Mouse (Mus musculus) cerebellum, adult 9-10 months (tissue): ENCODE measurements around the gene Cdkl1.

Experiments
- DNase-seq: peaks from one replicate; pipeline ENCODE4 v3.0.0; 2022

Gene Cdkl1

DNA sequence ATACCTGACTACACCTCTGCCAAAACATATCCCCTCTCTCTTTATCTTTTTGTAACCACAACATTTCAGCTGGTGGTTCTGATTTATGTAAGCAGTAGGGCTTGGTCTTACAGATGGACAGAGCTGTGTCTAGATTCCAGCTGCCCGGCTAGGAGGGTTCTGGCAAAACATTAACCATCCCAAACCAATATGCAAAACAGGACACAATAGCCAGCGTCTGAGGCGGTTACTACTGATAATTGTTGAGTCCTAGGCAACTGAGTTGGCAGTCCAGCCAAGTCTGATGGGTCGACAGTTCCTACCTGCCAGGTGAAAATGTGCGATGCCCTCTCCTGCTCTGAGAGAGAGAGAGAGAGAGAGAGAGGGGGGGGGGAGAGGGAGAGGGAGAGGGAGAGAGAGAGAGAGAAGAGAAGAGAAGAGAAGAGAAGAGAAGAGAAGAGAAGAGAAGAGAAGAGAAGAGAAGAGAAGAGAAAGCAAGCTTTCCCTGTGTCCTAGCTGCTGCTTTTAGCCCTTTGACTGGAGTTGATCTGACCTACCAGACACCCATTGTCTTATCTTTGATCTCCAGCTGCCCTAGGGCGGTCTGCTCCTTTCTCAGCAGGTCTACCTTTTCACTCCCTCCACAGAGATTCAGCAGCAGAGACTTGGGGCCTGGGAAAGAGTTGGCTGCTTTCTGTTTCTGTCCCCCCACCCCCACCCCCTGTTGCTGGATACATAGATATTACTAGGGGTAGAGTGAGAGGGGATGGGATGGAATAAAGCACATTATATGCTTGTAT is 7.6 kb downstream of the Cdkl1 start:
- no peak for DNase-seq

DNA sequence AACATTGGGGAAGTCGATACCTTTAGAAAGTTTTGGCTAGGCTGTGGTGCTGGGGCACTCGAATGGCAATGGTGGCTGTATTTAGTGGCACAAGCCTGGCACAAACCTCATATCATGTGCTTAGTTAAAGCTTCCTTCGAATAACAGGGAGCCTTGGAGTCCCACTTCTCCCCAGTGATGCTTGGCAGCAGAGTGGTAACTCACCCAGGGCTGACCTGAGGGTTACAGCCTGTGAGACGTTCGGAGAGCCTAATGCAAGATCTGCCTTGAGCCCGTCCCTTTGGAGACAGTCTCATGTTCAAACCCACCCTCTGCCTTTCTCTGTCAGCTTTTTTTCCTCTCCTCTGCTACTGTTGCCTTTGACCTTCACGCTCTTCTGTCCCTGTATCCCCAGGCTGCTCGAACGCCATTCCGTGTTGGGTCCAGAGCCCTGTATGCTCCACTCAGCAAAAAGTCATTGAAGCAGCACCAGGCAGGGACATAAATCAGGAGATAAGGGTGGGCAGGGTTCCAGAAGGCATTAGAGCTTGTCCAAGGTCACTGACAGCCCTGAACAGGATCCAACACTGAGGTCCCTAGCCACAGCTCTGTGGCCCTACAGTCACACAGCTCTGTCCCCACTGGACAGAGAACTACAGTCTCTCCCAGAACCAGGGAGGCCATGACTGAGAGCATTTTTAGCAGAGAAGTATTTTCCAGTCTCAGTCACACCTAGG is 9.0 kb downstream of the Cdkl1 start:
- DNase-seq, result no peak

DNA sequence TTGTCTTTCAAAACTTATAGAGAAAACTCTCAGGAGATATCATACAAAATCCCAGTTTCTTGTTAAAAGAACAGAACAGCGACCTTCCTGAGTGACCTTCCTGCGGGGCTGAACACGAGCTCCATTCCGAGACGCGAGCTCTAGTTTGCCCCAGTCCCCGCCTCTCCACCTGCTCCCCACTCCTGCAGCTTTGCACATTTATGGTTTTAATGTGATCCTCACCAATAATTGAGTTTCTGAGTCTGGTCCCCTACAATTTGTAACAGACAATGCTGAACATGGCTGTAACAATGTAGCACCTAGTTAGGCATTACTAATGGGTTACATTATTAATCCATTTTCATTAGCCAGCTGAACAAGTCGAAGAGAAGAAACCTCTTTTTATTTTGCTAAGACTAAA is 9.6 kb downstream of the Cdkl1 start:
- DNase-seq, result no peak

DNA sequence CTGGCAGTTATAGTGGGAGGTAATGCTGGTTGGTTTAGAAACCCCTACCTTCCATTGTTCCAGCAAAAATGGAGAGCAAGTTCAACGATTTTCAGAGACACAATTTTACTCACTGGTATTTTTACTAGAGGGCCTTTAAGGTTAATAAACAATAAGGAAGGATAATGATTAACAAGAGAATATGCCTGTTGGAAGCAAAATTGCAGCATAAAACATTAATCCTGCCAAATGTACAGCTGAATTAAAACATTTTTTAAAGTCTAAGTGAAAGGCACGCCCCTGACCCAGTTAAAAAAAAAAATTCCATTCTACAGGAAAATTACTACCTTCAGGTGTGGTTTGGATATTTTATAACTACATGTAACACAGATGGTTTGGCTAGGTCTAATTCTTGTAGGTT is 13.1 kb downstream of the Cdkl1 start:
- DNase-seq, result no peak

DNA sequence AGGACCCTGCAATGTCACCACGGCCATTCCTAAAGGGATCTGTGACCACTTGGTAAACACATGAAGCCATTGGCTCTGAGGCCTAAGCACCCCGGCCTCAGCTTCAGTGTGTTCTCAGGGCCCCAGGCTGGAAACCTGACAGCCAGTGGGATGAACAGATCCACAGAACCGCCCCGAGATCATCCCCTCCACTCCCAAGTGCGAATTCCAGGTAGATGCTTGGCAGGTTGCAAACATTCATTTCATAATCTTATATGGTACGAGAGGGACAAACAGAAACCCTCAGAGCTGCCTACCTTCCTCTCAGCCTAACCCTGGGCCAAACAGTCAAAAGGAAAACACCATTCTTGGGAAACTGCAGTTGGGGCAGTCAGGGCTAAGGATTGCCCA is 13.7 kb downstream of the Cdkl1 start:
- DNase-seq, result no peak

DNA sequence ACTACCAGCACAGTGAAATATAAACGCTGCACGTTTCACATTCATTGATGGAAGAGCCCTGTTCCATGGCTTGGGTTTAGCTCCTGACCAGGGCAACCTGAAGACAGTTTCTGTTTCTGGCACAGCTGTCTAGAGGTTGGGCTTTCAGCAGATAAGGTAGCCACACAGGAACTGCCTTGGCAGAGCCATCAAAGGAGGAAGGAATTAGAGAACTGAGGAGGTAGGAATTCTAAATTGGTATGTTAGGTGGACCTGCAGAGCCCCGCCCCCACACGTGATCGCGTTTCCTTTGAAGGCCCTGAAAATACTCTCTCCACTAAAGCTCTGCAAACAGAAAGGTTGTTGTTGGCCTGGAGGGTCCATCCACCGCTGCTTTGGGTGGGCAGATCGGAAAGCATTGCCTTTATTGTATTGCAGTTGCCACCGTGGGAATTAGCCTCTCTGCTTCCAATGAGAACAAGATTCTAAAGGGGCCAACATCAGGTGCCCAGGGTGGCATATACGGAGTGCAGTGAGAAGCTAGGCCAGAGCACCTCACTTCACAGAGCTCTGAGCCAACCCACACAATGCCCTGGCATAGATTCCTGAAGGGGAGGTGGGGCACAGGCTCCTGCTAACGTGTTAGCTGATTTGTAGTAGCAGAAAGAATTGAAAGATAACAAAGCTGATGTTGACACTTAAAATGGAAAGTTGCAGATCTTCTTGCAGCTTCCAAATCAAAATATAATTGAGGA is 14.3 kb downstream of the Cdkl1 start:
- DNase-seq, result no peak

DNA sequence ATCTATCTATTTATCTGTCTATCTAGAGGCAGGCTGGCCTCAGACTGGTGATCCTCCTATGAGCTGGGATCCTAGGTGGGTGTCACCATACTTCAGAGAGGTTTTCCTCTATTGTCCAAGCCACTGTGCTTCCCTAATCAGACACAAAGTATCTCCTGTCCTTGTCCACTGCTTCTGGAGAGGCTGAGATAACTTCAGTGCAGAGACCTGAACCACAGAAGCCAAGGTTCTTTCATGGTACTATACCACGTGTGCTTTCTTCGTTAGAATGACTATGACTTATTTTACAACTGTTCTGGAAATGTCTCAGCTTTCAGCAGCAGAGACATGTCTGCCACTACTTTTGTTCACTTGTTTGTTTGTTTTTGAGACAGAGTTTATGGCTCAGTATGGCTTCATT is 22.2 kb downstream of the Cdkl1 start:
- no peak for DNase-seq

DNA sequence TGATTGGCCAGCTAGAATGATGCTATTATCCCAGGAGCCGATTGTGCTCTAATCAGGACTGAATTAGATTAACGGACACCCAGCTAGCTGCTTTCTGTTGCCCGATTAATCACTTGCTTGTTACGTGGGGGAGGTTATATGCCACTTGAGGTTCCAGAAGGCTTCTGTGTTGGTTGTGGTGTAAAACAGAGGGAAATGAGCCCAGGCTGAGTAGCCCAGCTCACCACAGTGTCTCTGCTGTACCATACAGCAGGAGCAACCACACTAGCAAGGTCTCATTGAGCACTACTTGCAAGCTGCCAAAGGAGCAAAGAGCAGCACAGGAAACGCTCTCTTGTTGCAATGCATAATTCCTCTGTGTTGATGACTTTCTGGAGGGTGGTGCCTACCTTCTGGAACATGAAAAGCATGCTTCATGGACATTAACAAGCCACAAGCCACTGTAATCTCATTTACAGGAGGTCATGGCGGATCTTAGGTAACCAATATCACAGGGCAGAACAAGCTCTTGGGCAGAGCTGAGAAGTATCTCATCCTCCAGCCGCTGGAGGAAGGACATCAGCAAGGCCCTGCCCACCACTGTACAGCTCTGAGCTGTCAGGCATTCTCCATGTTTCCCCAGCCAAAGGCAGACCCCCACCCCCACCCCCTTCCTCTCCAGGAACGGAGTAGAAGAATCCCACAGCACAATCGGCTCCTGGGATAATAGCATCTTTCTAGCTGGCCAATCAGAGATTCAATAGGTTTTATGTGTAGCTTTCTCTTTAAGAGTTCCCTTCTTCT is 23.4 kb downstream of the Cdkl1 start:
- no peak for DNase-seq

DNA sequence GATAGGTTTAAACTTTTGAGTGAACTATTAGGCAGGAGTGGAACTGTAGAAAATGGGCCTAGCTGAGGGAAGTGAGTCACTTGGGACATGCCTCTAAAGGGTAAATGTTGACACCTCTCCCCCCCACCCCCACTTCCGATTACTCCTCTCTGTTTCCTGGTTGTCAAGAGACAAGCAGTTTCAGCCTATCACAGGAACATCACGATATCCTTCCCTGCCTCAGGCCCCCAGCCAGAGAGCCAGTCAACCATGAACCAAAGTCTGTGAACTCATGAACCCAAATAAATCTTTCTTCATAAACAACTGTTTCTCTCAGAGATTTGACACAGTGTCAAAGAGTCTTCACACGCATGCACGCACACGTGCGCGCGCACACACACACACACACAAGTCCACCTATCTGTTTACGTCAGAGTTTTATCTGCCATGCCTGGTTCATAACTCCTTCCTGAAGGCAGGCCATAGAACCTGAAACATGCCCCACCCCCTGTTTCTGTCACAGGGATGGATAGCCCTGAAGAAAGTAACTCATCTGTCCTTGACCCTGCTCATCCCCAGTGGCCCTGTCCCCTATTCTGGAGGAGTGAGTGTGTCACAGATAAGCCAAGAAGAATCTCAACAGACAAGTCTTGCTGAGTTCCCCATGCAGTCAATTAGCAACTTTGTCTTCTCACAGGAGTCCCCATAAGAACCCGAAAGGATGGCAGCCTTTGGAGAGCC is 24.7 kb downstream of the Cdkl1 start:
- no peak for DNase-seq

DNA sequence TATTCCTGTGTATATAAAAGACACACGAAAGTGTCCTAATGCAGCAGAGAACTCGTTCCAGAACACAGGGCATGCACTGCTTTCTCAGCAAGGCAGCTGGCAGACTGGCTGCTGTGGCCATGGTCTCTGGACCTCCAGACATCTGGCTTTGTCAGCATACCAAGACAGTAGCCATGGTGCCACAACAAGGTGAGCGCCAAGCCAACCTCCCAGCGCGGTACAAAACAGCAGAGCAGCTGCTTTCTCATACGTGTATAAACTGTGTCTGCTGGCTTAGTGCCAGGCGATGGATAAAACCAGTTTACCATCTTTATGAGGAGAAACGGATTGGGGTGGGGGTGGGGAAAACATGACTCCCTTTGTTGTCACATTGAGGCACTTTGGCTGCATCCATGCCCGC is 25.5 kb downstream of the Cdkl1 start:
- DNase-seq, result no peak

DNA sequence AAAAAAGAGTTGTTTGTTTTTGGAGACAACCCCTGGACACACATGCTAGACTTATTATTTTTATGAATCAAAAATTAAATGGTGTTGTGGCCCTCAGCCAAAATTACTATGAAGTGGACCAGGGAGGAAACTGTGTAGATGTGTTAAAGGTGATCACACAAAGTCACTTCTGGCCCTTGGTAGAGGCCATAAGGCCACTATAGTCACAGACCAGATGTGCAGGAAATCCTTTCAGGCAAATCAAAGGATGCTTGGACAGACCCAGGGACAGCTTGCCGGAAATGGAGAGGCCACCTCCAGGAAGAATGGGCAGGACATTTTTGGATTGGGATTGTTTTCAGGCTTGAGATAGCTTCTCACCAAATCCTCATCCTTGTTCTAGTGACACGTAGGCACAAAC is 29.5 kb downstream of the Cdkl1 start:
- DNase-seq, result no peak

DNA sequence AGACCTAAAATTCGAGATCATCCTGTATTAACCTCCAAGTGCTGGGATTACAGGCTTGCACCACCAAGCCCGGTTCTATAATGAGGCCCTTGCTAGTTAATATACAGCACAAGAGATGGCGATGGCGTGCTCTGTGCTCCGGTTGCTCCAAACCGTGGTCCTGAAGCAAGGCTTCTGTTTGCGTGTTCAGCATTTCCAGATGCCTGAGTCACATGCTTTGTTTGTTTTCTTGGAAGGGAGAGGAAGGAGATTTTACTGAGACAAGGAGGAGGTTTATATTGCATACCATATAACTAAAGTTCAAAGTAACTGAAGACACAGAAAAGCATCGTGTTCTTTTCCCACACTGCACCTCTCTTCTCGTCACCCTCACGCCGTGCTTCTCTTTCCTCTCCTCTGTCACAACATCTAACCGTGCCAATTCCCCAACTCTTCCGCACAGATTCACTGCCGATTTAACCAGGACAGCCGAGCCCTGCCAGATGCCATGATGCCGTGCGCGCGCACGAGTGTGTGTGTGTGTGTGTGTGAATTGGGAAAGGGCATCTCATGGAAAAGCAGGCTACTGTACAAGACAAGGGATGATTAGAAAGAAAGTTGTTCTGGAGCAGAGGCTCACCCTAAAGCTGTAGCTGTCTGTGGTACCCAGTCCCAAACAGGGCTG is 30.2 kb downstream of the Cdkl1 start:
- DNase-seq, result no peak

DNA sequence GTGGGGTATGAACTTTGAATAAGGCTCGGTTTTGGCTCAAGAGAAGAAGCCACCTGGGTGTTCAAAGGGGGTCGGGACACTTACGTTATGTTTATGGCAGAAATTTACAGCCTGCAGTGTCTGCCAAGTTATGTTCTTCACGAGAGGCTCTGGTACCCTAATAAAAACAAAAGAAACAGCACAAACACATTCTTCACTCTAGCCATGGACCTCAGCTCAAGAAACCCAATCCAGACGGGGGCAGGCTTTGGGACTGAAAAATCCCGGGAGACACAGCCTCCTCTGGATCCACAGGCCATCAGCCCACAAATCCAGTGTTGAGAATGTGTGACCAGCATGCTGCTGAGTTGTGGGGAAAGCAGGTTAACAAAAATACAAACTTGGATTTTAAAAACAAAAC is 31.1 kb downstream of the Cdkl1 start:
- DNase-seq, result no peak

DNA sequence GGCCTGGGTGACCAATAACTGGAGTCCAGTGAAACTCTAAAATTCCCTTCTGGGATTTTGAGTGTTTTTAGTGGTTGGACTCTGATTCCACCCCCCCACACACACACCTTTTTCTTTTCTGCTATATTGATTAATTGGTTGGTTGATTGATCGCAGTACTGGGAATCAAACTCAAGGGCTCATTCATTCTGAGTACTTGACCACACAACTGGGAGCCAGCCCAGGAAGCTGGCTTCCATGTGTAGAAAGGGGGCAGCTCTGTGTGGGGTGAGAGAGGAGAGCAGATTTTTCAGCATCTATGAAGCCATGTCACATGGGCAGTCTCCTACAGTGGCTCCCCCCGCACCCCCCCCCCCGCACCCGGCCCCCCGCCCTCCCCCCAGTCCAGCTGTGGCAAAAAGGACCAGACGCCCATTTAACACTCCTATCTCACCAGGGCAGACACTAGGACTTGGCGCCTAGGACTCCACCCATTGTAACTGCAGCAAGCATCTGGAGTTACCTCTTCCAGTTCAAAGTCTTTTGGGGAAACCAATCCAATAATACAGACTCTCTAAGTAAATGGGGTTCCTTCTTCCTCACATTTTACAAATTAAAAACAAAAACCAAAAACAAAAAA is 31.7 kb downstream of the Cdkl1 start:
- DNase-seq, result no peak

DNA sequence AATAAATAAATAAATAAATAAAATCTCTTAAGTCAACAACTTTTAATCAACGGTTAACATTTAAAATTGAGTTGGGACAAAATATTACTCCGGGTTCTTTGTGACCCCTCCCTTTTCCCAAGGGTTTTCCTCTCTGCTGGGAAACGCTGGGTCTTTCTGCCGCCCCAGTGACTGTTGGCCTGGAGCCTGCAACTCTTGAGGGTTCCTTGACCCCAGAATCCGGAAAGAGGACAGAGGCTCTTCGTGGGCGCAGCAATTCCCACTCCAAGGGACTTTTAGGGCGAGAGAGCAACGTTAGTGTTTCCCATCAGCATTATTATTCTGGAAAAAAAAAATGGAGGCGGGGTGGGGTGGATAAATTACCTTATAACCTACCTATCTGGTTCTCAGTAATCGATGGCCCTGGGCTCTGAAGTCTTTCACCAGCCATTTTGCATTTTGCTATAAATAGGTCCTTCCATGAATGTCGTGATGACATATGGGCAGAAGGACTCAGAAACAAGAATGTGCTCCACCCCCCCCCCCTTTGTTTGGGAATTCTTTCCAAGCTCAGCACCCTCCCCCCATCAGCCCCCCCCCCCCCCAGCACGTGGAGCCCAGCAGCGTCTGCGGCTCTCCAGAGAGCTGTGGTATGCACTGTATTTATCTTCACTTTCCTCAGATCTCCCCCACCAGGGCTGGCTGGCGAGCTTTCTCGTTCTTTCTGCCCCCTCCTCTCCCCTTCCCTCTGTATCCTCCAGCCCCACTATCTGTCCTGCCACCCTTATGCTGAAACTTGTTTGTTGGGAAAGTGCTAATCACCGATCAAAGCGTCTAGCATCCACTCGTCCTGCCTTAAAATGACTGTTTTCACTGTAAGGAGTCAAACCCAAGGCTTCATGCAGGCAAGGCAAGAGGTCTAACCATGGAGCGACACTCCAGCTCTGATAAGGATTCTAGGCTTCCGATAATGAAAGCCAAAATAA is 32.6 kb downstream of the Cdkl1 start:
- peak; percentile 48 for DNase-seq

DNA sequence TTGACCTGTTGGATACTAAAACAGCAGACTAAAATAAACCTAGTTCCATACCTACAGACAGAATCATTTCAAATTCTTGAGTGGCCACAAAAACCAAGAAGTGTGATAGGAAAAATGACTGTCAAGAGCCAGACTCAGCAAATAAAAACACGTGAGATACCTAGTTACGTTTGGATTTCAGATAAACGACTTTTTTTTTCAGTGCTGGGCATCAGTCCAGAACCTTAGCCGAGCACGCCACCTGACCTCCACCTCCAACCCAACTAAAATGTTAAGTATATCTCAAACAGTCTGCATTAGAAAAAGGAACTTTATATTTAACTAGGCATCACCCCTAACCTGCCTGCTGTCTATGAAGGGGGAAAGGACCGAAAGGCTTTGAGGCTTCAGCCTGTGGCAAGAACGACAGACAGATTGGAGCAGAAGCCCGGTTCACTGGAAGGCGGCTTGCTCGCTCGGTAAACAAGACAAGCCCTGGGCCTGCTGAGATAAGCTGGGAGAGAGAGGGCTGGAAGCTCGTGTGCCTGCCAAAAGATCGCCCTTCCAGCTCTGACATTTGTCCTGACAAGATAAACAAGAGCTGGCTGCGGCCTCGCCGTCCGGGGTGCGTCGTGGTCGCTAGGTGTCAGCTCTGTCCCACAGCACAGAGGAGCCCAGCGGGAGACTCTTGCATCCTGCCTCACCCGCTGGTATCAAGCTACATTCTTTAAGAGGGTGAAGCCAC is 33.5 kb downstream of the Cdkl1 start:
- DNase-seq, result peak; percentile 92

DNA sequence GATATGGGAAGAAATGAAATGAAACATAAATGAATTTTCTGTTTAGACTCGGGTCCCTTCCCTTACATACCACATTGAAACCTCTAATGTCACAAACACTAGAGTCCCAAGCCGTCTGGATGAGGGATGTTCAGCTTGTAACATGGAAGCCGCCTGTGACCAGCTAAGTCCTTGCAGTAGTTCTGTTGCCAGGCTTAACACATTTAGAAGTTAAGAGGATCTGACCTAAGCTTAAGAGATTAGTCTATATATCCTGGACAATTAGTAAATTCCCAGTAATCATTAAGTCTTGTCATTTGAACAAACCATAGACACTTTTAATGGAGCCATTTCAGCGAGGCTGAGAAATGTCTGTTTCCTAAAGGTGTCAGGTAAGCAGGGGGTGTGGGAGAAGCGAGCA is 35.1 kb downstream of the Cdkl1 start:
- no peak for DNase-seq

DNA sequence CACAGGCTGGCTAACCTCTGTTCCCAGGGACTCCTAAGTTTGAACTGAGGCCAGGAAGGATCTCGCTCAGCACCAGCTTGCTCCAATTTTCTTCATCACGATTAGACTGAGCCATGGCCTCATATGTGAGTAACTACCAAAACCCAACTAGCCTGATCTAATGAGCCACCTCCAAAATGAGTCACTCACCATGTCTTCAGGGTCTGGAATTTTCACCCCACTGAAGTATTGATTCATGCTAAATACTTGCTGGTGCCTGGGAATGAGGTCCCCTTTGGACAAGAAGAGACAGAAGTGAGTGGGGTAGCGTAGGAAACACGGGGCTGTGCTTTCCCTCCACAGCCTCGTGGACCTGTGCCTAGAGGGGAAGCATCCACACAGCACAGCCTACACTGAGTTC is 37.1 kb downstream of the Cdkl1 start:
- no peak for DNase-seq

DNA sequence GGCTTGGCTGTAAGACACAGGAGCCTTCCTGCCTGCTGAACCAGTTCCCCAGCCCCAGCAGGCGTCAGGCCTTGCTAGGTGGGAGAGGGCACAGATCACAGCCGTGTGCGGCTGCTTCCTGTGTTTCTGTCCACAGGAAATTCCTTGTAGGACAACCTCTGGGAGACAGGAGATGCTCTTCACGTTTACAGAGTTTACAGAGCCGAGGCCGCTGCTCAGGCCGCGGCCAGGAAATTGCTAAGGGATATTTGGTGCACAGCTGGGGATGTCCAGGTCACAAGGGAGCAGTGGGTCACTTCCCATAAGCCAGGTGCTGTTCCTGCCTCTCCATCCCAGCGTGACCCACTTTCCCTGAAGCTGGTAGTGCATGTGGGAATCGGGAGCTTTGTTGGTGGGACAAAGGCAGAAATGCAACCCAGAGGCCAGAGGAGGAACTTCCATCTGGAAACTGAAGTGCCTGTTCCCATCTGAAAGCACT is 39.2 kb downstream of the Cdkl1 start:
- no peak for DNase-seq
